Mouse (Mus musculus) kidney, postnatal 0 days (tissue): ENCODE results near the gene Gm49337. TPM values are rescaled to one million over a fixed set of nuclear protein-coding genes. Genes with fewer than 3 reads are reported as not detected.
"Not testable (repeated sequence)": the region's sequence is repeated elsewhere in the genome, so short reads cannot be mapped to it uniquely, and the experiment has no call there.

Experiments used
- ATAC-seq: fragments of 200-750 bp; cut with Nextera tagmentation; replicated peaks from 2 replicates; pipeline ENCODE4 v1.8.0; 2017; ENCODE audit warnings: low read depth, moderate number of reproducible peaks, moderate TSS enrichment, moderate library complexity; ENCODE audit not compliant: low FRiP score
- DNase-seq: peaks from one replicate; pipeline ENCODE4 v3.0.0-alpha.2; 2016; ENCODE audit warnings: low spot score
- H3K27ac ChIP-seq: fragments of 300-500 bp; sonication (generic); 2 replicates; pipeline ENCODE4 v1.5.1; 2014; ENCODE audit warnings: mild to moderate bottlenecking
- H3K27me3 ChIP-seq: fragments of 300-500 bp; sonication (generic); 2 replicates; pipeline ENCODE4 v1.6.1; 2014; ENCODE audit warnings: low read length, mixed read lengths; ENCODE audit not compliant: insufficient read depth
- H3K36me3 ChIP-seq: fragments of 300-500 bp; sonication (generic); 2 replicates; pipeline ENCODE4 v1.6.1; 2014; ENCODE audit warnings: low read length, mixed read lengths; ENCODE audit not compliant: insufficient read depth
- H3K4me1 ChIP-seq: fragments of 300-500 bp; sonication (generic); replicated peaks from 2 replicates; pipeline ENCODE4 v1.6.1; 2014; ENCODE audit warnings: antibody characterized with exemption, low read length, mixed read lengths; ENCODE audit not compliant: insufficient read depth
- H3K4me2 ChIP-seq: fragments of 300-500 bp; sonication (generic); 2 replicates; pipeline ENCODE4 v1.6.1; 2014; ENCODE audit warnings: mild to moderate bottlenecking, low read length, moderate library complexity, mixed read lengths
- H3K4me3 ChIP-seq: fragments of 300-500 bp; sonication (generic); replicated peaks from 2 replicates; pipeline ENCODE4 v1.5.1; 2014; ENCODE audit warnings: low read depth, low read length
- H3K9ac ChIP-seq: fragments of 300-500 bp; sonication (generic); 2 replicates; pipeline ENCODE4 v1.6.1; 2014; ENCODE audit warnings: low read depth, low read length
- H3K9me3 ChIP-seq: fragments of 300-500 bp; sonication (generic); replicated peaks from 2 replicates; pipeline ENCODE4 v1.6.1; 2016; ENCODE audit warnings: low read length, inconsistent platforms, mixed read lengths
- CTCF ChIP-seq: IDR thresholded peaks from 2 replicates; pipeline ENCODE4 v1.5.1; 2016; ENCODE audit warnings: antibody characterized with exemption, low read depth, mild to moderate bottlenecking, moderate library complexity
- WGBS: fragments of 180-500 bp; shearing (Covaris S2); extraction: QIAGEN DNeasy Blood & Tissue Kit; methylation state at CpG from one replicate; pipeline ENCODE4 v1.1.7; 2014; 5-methylcytosine and 5-hydroxymethylcytosine counted together
- polyA plus RNA-seq: library from polyadenylated mRNA; unstranded; fragments of >200 nt; fragmentation: Nextera tagmentation; extraction: Ambion mirVana; gene quantifications from 2 replicates; pipeline ENCODE4 v1.2.1, GENCODE M21; 2015

Gm49337 gene
- polyA plus RNA-seq, 1 experiment from 2014 or later, result not detected

DNA sequence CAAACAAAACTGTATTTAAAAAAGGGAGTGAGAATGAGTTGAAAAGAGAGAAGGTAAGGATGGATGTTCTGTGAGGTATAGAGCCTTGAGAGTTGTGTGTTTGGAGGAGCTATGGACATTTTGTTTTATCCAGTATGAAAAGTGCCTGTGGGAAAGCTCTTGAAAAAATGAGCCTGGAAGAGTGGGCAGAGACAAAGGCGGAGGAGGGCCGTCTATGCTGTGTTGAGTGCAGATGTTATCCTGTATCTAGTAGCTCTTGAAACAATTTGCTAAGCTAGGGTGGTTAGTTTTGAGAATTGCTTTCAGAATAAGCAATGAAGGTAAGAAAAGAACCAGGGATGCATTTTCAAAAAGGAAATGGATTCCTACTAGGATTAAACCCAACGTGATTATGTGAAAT, 70.2 kb downstream of the Gm49337 start:
- Histone ChIP-seq H3K9me3 (no peaks in the 10 kb centered on the region), H3K27ac (no peak overlapping the region), H3K4me2 (no peak overlapping the region), H3K4me1 (no peaks in the 10 kb centered on the region), H3K36me3 (no peaks in the 10 kb centered on the region), H3K4me3 (no peak overlapping the region), H3K9ac (no peak overlapping the region), H3K27me3 (no peaks in the 10 kb centered on the region)
- ATAC-seq, result no peak
- no peak for DNase-seq
- no peak for TF ChIP-seq CTCF
- 80% methylated on average over 3 of the region's 3 CpGs for WGBS

- ATAC-seq, result no peak
- whole genome bisulfite sequencing, result 74% methylated on average over 2 of the region's 2 CpGs
Measured at GRCm38 (mm10) chr4:116244240-116244639, 71.1 kb downstream of the Gm49337 start.

GRCm38 (mm10) chr4:116245926-116246325, 72.7 kb downstream of the Gm49337 start:
- not testable (repeated sequence) for H3K9ac ChIP-seq, H3K4me1 ChIP-seq, H3K9me3 ChIP-seq, H3K36me3 ChIP-seq, ATAC-seq, H3K4me3 ChIP-seq, H3K4me2 ChIP-seq, H3K27me3 ChIP-seq, H3K27ac ChIP-seq
- peak; percentile 58 for DNase-seq
- TF ChIP-seq CTCF, result peak; percentile 72
- WGBS, result 53% methylated on average over 3 of the region's 3 CpGs

More at GRCm38 (mm10) chr4:116244240-116244639, 71.1 kb downstream of the Gm49337 start:
- Histone ChIP-seq H3K4me3 (no peak overlapping the region), H3K4me1 (no peaks in the 10 kb centered on the region), H3K4me2 (no peak overlapping the region), H3K27me3 (no peaks in the 10 kb centered on the region), H3K27ac (no peak overlapping the region), H3K9me3 (no peaks in the 10 kb centered on the region), H3K9ac (no peak overlapping the region), H3K36me3 (no peaks in the 10 kb centered on the region)
- no peak for TF ChIP-seq CTCF
- DNase-seq, result no peak

DNA sequence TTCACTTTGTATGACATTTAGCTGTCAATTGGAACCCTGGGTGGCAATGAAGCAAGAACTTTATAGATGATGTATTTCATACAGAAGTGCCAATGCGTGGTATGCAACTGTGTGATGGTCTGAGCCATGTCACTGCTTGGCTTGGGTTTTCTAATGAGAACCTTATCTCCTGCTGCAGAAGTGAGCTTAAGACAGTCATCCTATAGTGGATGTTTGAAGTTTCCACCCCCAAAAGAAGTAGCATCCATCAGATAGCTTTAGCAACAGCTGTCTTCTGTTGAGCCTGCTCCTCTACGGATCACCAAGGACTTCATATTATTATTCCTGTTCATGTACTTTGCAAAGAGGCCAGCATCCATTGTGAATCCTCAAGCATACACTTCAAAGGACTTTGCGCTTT, 76.8 kb downstream of the Gm49337 start:
- Histone ChIP-seq H3K36me3 (no peaks in the 10 kb centered on the region), H3K4me1 (no peaks in the 10 kb centered on the region), H3K9ac (no peak overlapping the region), H3K27me3 (no peaks in the 10 kb centered on the region), H3K4me3 (no peak overlapping the region), H3K27ac (no peak overlapping the region), H3K9me3 (no peaks in the 10 kb centered on the region), H3K4me2 (no peak overlapping the region)
- no peak for TF ChIP-seq CTCF
- no peak for DNase-seq
- ATAC-seq, result no peak
- 93% methylated on average over 3 of the region's 3 CpGs for WGBS

GRCm38 (mm10) chr4:116268220-116268619, 95.0 kb downstream of the Gm49337 start:
- Histone ChIP-seq H3K27ac (no peak overlapping the region), H3K9ac (no peak overlapping the region), H3K4me2 (no peak overlapping the region), H3K4me3 (no peak overlapping the region), H3K4me1 (no peaks in the 10 kb centered on the region), H3K9me3 (no peaks in the 10 kb centered on the region), H3K27me3 (no peaks in the 10 kb centered on the region), H3K36me3 (peaks cover 10% of the 10 kb centered on the region; the same call in 1 of the 2 replicates)
- 94% methylated on average over 6 of the region's 6 CpGs for WGBS
- no peak for TF ChIP-seq CTCF
- ATAC-seq, result no peak
- DNase-seq, result no peak

DNA sequence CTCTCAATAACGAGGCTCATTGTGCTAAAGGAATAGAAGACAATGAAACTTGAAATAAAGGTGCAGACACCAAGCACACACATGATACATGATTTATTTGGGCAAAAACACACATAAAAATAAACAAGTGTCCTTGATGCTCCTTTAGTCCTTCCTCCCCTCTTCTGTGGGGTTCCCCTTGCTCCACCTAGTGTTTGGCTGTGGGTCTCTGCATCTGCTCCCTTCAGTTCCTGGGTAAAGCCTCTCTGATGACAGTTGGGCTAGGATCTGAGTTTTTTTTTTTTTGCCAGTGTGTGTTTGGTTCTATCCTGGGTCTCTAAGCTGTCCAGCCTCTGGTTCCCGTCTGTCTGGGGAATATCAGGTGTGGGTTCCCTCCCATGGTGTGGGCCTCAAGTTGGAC, 109.0 kb downstream of the Gm49337 start:
- ATAC-seq (no peak), DNase-seq (peak; percentile 23)
- H3K36me3 ChIP-seq, result no peaks in the 10 kb centered on the region

GRCm38 (mm10) chr4:116291561-116291960, 118.4 kb downstream of the Gm49337 start:
- WGBS, result 92% methylated on average over 6 of the region's 6 CpGs
- H3K36me3 ChIP-seq, result 0 out of 2 replicates have a peak, but pooled peaks cover 11% of the 10 kb centered on the region
- TF ChIP-seq CTCF, result no peak

More for the DNA sequence above, 109.0 kb downstream of the Gm49337 start:
- Histone ChIP-seq H3K9ac (no peak overlapping the region), H3K9me3 (no peaks in the 10 kb centered on the region), H3K4me2 (no peak overlapping the region), H3K27me3 (no peaks in the 10 kb centered on the region), H3K4me3 (no peak overlapping the region), H3K27ac (no peak overlapping the region), H3K4me1 (no peaks in the 10 kb centered on the region)
- TF ChIP-seq CTCF, result peak; percentile 59
- WGBS, result 76% methylated on average over 2 of the region's 2 CpGs

More at GRCm38 (mm10) chr4:116291561-116291960, 118.4 kb downstream of the Gm49337 start:
- H3K9me3 ChIP-seq, result no peaks in the 10 kb centered on the region
- no peaks in the 10 kb centered on the region for H3K27me3 ChIP-seq
- no peak overlapping the region for H3K27ac ChIP-seq
- DNase-seq (no peak), ATAC-seq (no peak)
- no peak overlapping the region for H3K9ac ChIP-seq
- H3K4me2 ChIP-seq, result no peak overlapping the region
- no peaks in the 10 kb centered on the region for H3K4me1 ChIP-seq
- no peak overlapping the region for H3K4me3 ChIP-seq
